Mouse (Mus musculus) brain, embryonic 14.5 days (tissue): ENCODE measurements around the gene Nags. TPM values are rescaled to one million over a fixed set of nuclear protein-coding genes. Genes with fewer than 3 reads are reported as not detected.
A peak's percentile ranks its signal among the peaks of the same experiment; 100 is the strongest.
"Not testable (repeated sequence)": the region's sequence is repeated elsewhere in the genome, so short reads cannot be mapped to it uniquely, and the experiment has no call there.

Source experiments
- DNase-seq: peaks from one replicate; pipeline ENCODE4 v3.0.0-alpha.2; 2011; ENCODE audit warnings: low read depth
- CTCF ChIP-seq: fragments of 200-500 bp; IDR thresholded peaks from 2 replicates; pipeline ENCODE4 v1.5.1; 2012; ENCODE audit warnings: inconsistent platforms, mild to moderate bottlenecking, moderate library complexity, borderline replicate concordance; ENCODE audit not compliant: insufficient read depth, insufficient read length; ENCODE audit errors: extremely low read depth
- POLR2A ChIP-seq: fragments of 200-500 bp; IDR thresholded peaks from 2 replicates; pipeline ENCODE4 v1.6.1; 2012; ENCODE audit warnings: mild to moderate bottlenecking, inconsistent platforms, borderline replicate concordance; ENCODE audit not compliant: poor library complexity, insufficient read depth, insufficient read length, severe bottlenecking; ENCODE audit errors: extremely low read depth
- polyA plus RNA-seq: library from polyadenylated mRNA; depleted of rRNA; stranded (reverse); fragments of >200 nt; gene quantifications from 2 replicates; pipeline ENCODE4 v1.2.3, GENCODE M21; 2012

Nags gene
- polyA plus RNA-seq, 1 experiment, result 0.04 TPM

GRCm38 (mm10) chr11:102138447-102138740 lies 6.9 kb upstream of the Nags start:
- DNase-seq, result peak; percentile 86
- peak; percentile 94 for TF ChIP-seq CTCF
- TF ChIP-seq POLR2A, result no peak

- TF ChIP-seq POLR2A, result no peak
- TF ChIP-seq CTCF, result peak; percentile 70; the same call in 1 of the 2 replicates
Observed at GRCm38 (mm10) chr11:102140508-102140907, 4.8 kb upstream of the Nags start.

GRCm38 (mm10) chr11:102142355-102142754 lies 3.0 kb upstream of the Nags start:
- TF ChIP-seq POLR2A (no peak), CTCF (no peak)
- no peak for DNase-seq

More at GRCm38 (mm10) chr11:102140508-102140907, 4.8 kb upstream of the Nags start:
- DNase-seq, result peak; percentile 72

- no peak for DNase-seq
- TF ChIP-seq CTCF (no peak), POLR2A (no peak)
Observed at GRCm38 (mm10) chr11:102144957-102145470, 299 bp upstream of the Nags start.

GRCm38 (mm10) chr11:102146005-102146404 lies 692 bp downstream of the Nags start:
- no peak for TF ChIP-seq CTCF
- no peak for DNase-seq

- no peak for DNase-seq
- TF ChIP-seq POLR2A, result no peak
- TF ChIP-seq CTCF, result no peak
Observed at GRCm38 (mm10) chr11:102146531-102146930, 1.2 kb downstream of the Nags start.

GRCm38 (mm10) chr11:102147213-102147989 lies 2.1 kb downstream of the Nags start:
- TF ChIP-seq CTCF (peak; percentile 7; the same call in 1 of the 2 replicates), POLR2A (no peak)
- no peak for DNase-seq

- peak; percentile 28; the same call in 1 of the 2 replicates for TF ChIP-seq CTCF
- TF ChIP-seq POLR2A, result peak; percentile 18; the same call in 1 of the 2 replicates
- DNase-seq, result peak; percentile 98
Observed at GRCm38 (mm10) chr11:102156039-102156785, 10.9 kb downstream of the Nags start, which contains the start of gene Tmem101. Gene Tmem101, minus strand, starts transcription at chr11:102156404.

- DNase-seq, result no peak
- no peak for TF ChIP-seq CTCF
- no peak for TF ChIP-seq POLR2A
Observed at GRCm38 (mm10) chr11:102156786-102157089, 11.4 kb downstream of the Nags start.

GRCm38 (mm10) chr11:102158024-102158423 lies 12.7 kb downstream of the Nags start:
- DNase-seq, result not testable (repeated sequence)

GRCm38 (mm10) chr11:102159781-102160180 lies 14.5 kb downstream of the Nags start:
- TF ChIP-seq CTCF (no peak), POLR2A (no peak)
- no peak for DNase-seq

GRCm38 (mm10) chr11:102165971-102166722 lies 20.8 kb downstream of the Nags start:
- peak; percentile 55 for DNase-seq
- no peak for TF ChIP-seq POLR2A
- TF ChIP-seq CTCF, result no peak

GRCm38 (mm10) chr11:102167539-102167938 lies 22.2 kb downstream of the Nags start:
- TF ChIP-seq CTCF (no peak), POLR2A (no peak)
- DNase-seq, result no peak
